In the genomic region with DNA sequence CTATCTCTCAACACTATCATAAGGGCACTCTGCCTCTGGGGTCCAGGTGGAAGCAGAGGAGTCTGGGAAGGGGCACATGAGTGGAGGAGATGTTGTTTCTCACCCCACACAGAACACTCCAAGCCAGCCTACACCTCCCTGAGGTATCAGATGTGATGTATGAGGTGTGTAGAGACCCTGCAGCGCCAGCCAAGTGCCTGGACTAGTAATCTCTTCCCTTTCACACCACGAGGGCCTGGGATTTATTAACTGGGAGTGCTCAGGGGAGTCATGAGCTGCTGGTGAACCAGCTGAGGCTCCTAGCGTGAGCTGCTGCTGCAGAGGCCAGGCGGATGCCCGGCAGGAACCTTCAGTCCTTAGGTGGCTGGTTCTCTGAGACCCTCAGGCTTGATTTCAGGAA, we compare ENCODE assay signal across 15 mouse cellular contexts.
DNase-seq lines count a peak whose midpoint lies in the region; ATAC-seq and TF ChIP-seq lines count a peak whose summit lies in the region.
"Had no signal": no experiment of that assay in that cellular context is flagged by ENCODE, and none has a peak within 500 bp of the region (broad histone marks: within the 10 kb centered on the region; RNA-seq: fewer than 3 reads in every experiment).

No protein-coding gene starts in this region.

- H3K4me1 ChIP-seq in hindbrain, embryonic 10.5 days (replicated peaks): peaks cover 63% of the 10 kb centered on the region
- peaks cover 12% of the 10 kb centered on the region; the same call in 1 of the 2 replicates for H3K4me1 ChIP-seq in hindbrain, postnatal 0 days (ENCODE audit: insufficient read depth, low read length)
- peaks cover 19% of the 10 kb centered on the region for H3K4me1 ChIP-seq in neural tube, embryonic 11.5 days (ENCODE audit: control insufficient read depth, insufficient read depth, low read length)
- peaks cover 39% of the 10 kb centered on the region for H3K4me1 ChIP-seq in limb, embryonic 11.5 days (ENCODE audit: control insufficient read depth, insufficient read depth, low read length)
- H3K4me1 ChIP-seq: megakaryocyte, embryonic 14.5 days had no signal

- no peak for ATAC-seq in hindbrain, postnatal 0 days
- peak; percentile 61; the same call in 1 of the 2 replicates for ATAC-seq in neural tube, embryonic 11.5 days (ENCODE audit: insufficient read depth, low FRiP score, low TSS enrichment)
- ATAC-seq in limb, embryonic 11.5 days (ENCODE audit: insufficient number of reproducible peaks, low FRiP score, low TSS enrichment, low read depth): 0 out of 2 replicates have a peak, but pooled peaks have one; percentile 35
- ATAC-seq: intestine, embryonic 16.5 days had no signal

- no peaks in the 10 kb centered on the region for H3K36me3 ChIP-seq in hindbrain, embryonic 10.5 days
- H3K36me3 ChIP-seq in hindbrain, postnatal 0 days (ENCODE audit: insufficient read depth, low read length): no peaks in the 10 kb centered on the region
- no peaks in the 10 kb centered on the region for H3K36me3 ChIP-seq in neural tube, embryonic 11.5 days (ENCODE audit: control insufficient read depth, insufficient read depth, low read length)
- no peaks in the 10 kb centered on the region for H3K36me3 ChIP-seq in limb, embryonic 11.5 days (ENCODE audit: control insufficient read depth, insufficient read depth, low read length)

- no peaks in the 10 kb centered on the region for H3K9me3 ChIP-seq in hindbrain, embryonic 10.5 days
- no peaks in the 10 kb centered on the region for H3K9me3 ChIP-seq in hindbrain, postnatal 0 days (ENCODE audit: low read length)
- no peaks in the 10 kb centered on the region for H3K9me3 ChIP-seq in neural tube, embryonic 11.5 days (ENCODE audit: control insufficient read depth, low read length)
- H3K9me3 ChIP-seq in limb, embryonic 11.5 days (ENCODE audit: control insufficient read depth, low read length): no peaks in the 10 kb centered on the region
- H3K9me3 ChIP-seq: megakaryocyte, embryonic 14.5 days had no signal

- no peak overlapping the region for H3K4me3 ChIP-seq in hindbrain, embryonic 10.5 days
- no peak overlapping the region for H3K4me3 ChIP-seq in hindbrain, postnatal 0 days (ENCODE audit: low read length)
- no peak overlapping the region for H3K4me3 ChIP-seq in neural tube, embryonic 11.5 days (ENCODE audit: low read depth, low read length)
- no peak overlapping the region for H3K4me3 ChIP-seq in limb, embryonic 11.5 days (ENCODE audit: low read depth, low read length)
- H3K4me3 ChIP-seq: gastrocnemius, adult 2 months; heart, adult 2 months; megakaryocyte, embryonic 14.5 days had no signal

- DNase-seq in hindbrain, embryonic 10.5 days (ENCODE audit: low spot score): no peak
- no peak for DNase-seq in hindbrain, postnatal 0 days (ENCODE audit: low spot score)
- peak; percentile 73 for DNase-seq in neural tube, embryonic 11.5 days (ENCODE audit: low spot score)
- DNase-seq in neural tube, embryonic 10.5 days (ENCODE audit: extremely low spot score, low spot score): no peak
- peak; percentile 72 for DNase-seq in limb, embryonic 11.5 days (ENCODE audit: low spot score)
- DNase-seq in MN1 (ENCODE audit: low spot score): no peak
- DNase-seq in T-cell, adult 2 months (ENCODE audit: low spot score): no peak
- DNase-seq in cerebellum, adult 9-11 months: no peak
- DNase-seq: B cell, adult 2 months; gastrocnemius, adult 2 months; heart, adult 2 months; heart, postnatal 14 days had no signal

- 36% methylated on average over 5 of the region's 5 CpGs for WGBS in hindbrain, embryonic 10.5 days
- WGBS in hindbrain, postnatal 0 days: 42% methylated on average over 5 of the region's 5 CpGs
- 24% methylated on average over 5 of the region's 5 CpGs for WGBS in neural tube, embryonic 11.5 days
- WGBS in limb, embryonic 11.5 days: 5% methylated on average over 5 of the region's 5 CpGs

- no peak overlapping the region for H3K4me2 ChIP-seq in hindbrain, postnatal 0 days (ENCODE audit: low read depth, low read length)
- H3K4me2 ChIP-seq in neural tube, embryonic 11.5 days (ENCODE audit: low read depth): no peak overlapping the region
- H3K4me2 ChIP-seq in limb, embryonic 11.5 days (ENCODE audit: low read depth, severe bottlenecking): no peak overlapping the region
- H3K4me2 ChIP-seq: liver, embryonic 11.5 days had no signal

- TF ChIP-seq CTCF in hindbrain, postnatal 0 days (IDR thresholded peaks at IDR 0.05; ENCODE audit: low read depth): no peak

- H3K9ac ChIP-seq in hindbrain, postnatal 0 days (replicated peaks; ENCODE audit: low read length): no peak overlapping the region
- no peak overlapping the region for H3K9ac ChIP-seq in neural tube, embryonic 11.5 days (ENCODE audit: low read length)
- no peak overlapping the region for H3K9ac ChIP-seq in limb, embryonic 11.5 days (ENCODE audit: low read length)

- peak overlapping the region; percentile 8; the same call in 1 of the 2 replicates for H3K27ac ChIP-seq in hindbrain, embryonic 10.5 days
- no peak overlapping the region for H3K27ac ChIP-seq in hindbrain, postnatal 0 days
- H3K27ac ChIP-seq in neural tube, embryonic 11.5 days (ENCODE audit: low read depth, low read length): no peak overlapping the region
- no peak overlapping the region; the same call in 1 of the 2 replicates for H3K27ac ChIP-seq in limb, embryonic 11.5 days (replicated peaks; ENCODE audit: low read depth, low read length)
- H3K27ac ChIP-seq: gastrocnemius, adult 2 months; heart, adult 2 months had no signal

- H3K27me3 ChIP-seq in hindbrain, embryonic 10.5 days (ENCODE audit: insufficient read depth, poor library complexity, severe bottlenecking): peaks cover 73% of the 10 kb centered on the region
- no peaks in the 10 kb centered on the region for H3K27me3 ChIP-seq in hindbrain, postnatal 0 days (ENCODE audit: insufficient read depth, low read length)
- no peaks in the 10 kb centered on the region for H3K27me3 ChIP-seq in neural tube, embryonic 11.5 days (ENCODE audit: control insufficient read depth, insufficient read depth, low read length)
- no peaks in the 10 kb centered on the region for H3K27me3 ChIP-seq in limb, embryonic 11.5 days (ENCODE audit: control insufficient read depth, insufficient read depth, low read length)

Comparison
In these comparisons a context has a peak if more than half of its experiments do, and no peak if none do; other contexts are left out.
1. DNase-seq: peak in neural tube, embryonic 11.5 days (single experiment) and limb, embryonic 11.5 days (single experiment); none in hindbrain, embryonic 10.5 days (single experiment), hindbrain, postnatal 0 days (single experiment), neural tube, embryonic 10.5 days (single experiment), MN1 (single experiment), T-cell, adult 2 months (single experiment) and cerebellum, adult 9-11 months (single experiment).